Mouse (Mus musculus) CH12.LX (cell line): ENCODE data around the gene Ltv1. TPM values are rescaled to one million over a fixed set of nuclear protein-coding genes. Genes with fewer than 3 reads are reported as not detected.

ENCODE experiments used
- DNase-seq: peaks from one replicate; pipeline ENCODE4 v3.0.0-alpha.2; 2013; ENCODE audit errors: extremely low read depth
- H3K27ac ChIP-seq: 2 replicates; pipeline ENCODE4 v1.5.1; 2012; ENCODE audit warnings: low read depth, mild to moderate bottlenecking, control low read depth, moderate library complexity; ENCODE audit not compliant: insufficient read depth
- H3K27me3 ChIP-seq: replicated peaks from 2 replicates; pipeline ENCODE3; 2012; ENCODE audit warnings: inconsistent platforms
- H3K36me3 ChIP-seq, 2 experiments: replicated peaks in 1 of 2; 2 replicates each; pipeline versions ENCODE3 to v1.6.1; 2012; ENCODE audit warnings: inconsistent platforms in 1 of 2, low read length in 1 of 2, mild to moderate bottlenecking in 1 of 2, mixed read lengths in 1 of 2, moderate library complexity in 1 of 2; ENCODE audit not compliant: control insufficient read depth in 1 of 2, insufficient read depth in 1 of 2
- H3K4me1 ChIP-seq, 2 experiments: 2 replicates each; pipeline ENCODE4 v1.6.1; 2012; ENCODE audit warnings: inconsistent platforms in 1 of 2, moderate library complexity in 1 of 2; ENCODE audit not compliant: insufficient read depth in 2 of 2, control insufficient read depth in 1 of 2
- H3K4me2 ChIP-seq: 2 replicates; pipeline ENCODE4 v1.6.1; 2012; ENCODE audit warnings: low read depth, mild to moderate bottlenecking, control low read depth; ENCODE audit not compliant: poor library complexity, insufficient read depth, severe bottlenecking
- H3K4me3 ChIP-seq, 3 experiments: fragments of 150-350 bp in 1 of 3; sonication (generic) in 1 of 3; replicated peaks in 1 of 3; 2 replicates each; pipeline versions ENCODE3 to v1.5.1; 2011 to 2012; ENCODE audit warnings: low read depth in 2 of 3, low read length in 2 of 3, mild to moderate bottlenecking in 2 of 3, moderate library complexity in 2 of 3, control low read depth in 1 of 3, improper control_type of control experiment in 1 of 3, inconsistent platforms in 1 of 3, mixed read lengths in 1 of 3; ENCODE audit not compliant: poor library complexity in 1 of 3
- H3K79me2 ChIP-seq: replicated peaks from 2 replicates; pipeline ENCODE4 v1.6.1; 2012; ENCODE audit warnings: mild to moderate bottlenecking, moderate library complexity; ENCODE audit not compliant: control insufficient read depth, poor library complexity, insufficient read depth, severe bottlenecking; ENCODE audit errors: extremely low read depth
- H3K9ac ChIP-seq: 2 replicates; pipeline ENCODE4 v1.6.1; 2012; ENCODE audit warnings: low read depth, mild to moderate bottlenecking, control low read depth, moderate library complexity; ENCODE audit not compliant: insufficient read depth
- H3K9me3 ChIP-seq: replicated peaks from 2 replicates; pipeline ENCODE3; 2012; ENCODE audit warnings: low read length, inconsistent platforms, mixed read lengths
- BHLHE40 ChIP-seq: IDR thresholded peaks from 2 replicates; pipeline ENCODE4 v1.6.1; 2011; ENCODE audit warnings: mild to moderate bottlenecking, low read depth, low read length, improper control_type of control experiment
- CHD2 ChIP-seq: IDR thresholded peaks from 2 replicates; pipeline ENCODE4 v1.6.1; 2011; ENCODE audit warnings: low read length, improper control_type of control experiment
- CTCF ChIP-seq, 2 experiments: IDR thresholded peaks in 1 of 2; conservative IDR thresholded peaks in 1 of 2; 2 replicates each; pipeline ENCODE4 v1.5.1; 2011 to 2012; ENCODE audit warnings: low read depth in 2 of 2, low read length in 2 of 2, improper control_type of control experiment in 1 of 2, inconsistent platforms in 1 of 2, mild to moderate bottlenecking in 1 of 2, moderate library complexity in 1 of 2
- ELF1 ChIP-seq: IDR thresholded peaks from 2 replicates; pipeline ENCODE4 v1.6.1; 2014; ENCODE audit warnings: low read depth, mild to moderate bottlenecking, inconsistent platforms, low read length, improper control_type of control experiment
- EP300 ChIP-seq: IDR thresholded peaks from 2 replicates; pipeline ENCODE4 v1.6.1; 2011; ENCODE audit warnings: low read length, improper control_type of control experiment
- ETS1 ChIP-seq: conservative IDR thresholded peaks from 2 replicates; pipeline ENCODE4 v1.6.1; 2012; ENCODE audit warnings: low read depth, mild to moderate bottlenecking, inconsistent platforms, low read length, improper control_type of control experiment, moderate library complexity
- GABPA ChIP-seq: IDR thresholded peaks from 2 replicates; pipeline ENCODE4 v1.6.1; 2012; ENCODE audit warnings: low read depth, low read length, improper control_type of control experiment, inconsistent platforms; ENCODE audit not compliant: insufficient replicate concordance
- IRF4 ChIP-seq: IDR thresholded peaks from 2 replicates; pipeline ENCODE4 v1.6.1; 2014; ENCODE audit warnings: low read depth, mild to moderate bottlenecking, inconsistent platforms, low read length, improper control_type of control experiment
- JUN ChIP-seq: IDR thresholded peaks from 2 replicates; pipeline ENCODE4 v1.6.1; 2011; ENCODE audit warnings: low read depth, mild to moderate bottlenecking, low read length, improper control_type of control experiment, moderate library complexity; ENCODE audit not compliant: insufficient read depth
- JUND ChIP-seq: conservative IDR thresholded peaks from 2 replicates; pipeline ENCODE4 v1.6.1; 2011; ENCODE audit warnings: low read depth, low read length, improper control_type of control experiment
- MEF2A ChIP-seq: IDR thresholded peaks from 2 replicates; pipeline ENCODE4 v1.6.1; 2014; ENCODE audit warnings: low read depth, mild to moderate bottlenecking, inconsistent platforms, low read length, improper control_type of control experiment, borderline replicate concordance
- MYC ChIP-seq: IDR thresholded peaks from 2 replicates; pipeline ENCODE4 v1.6.1; 2011; ENCODE audit warnings: low read depth, mild to moderate bottlenecking, improper control_type of control experiment, low read length
- PAX5 ChIP-seq: IDR thresholded peaks from 2 replicates; pipeline ENCODE4 v1.6.1; 2012; ENCODE audit warnings: low read length, inconsistent platforms, mixed read lengths
- POLR2AphosphoS2 ChIP-seq: IDR thresholded peaks from 2 replicates; pipeline ENCODE4 v1.6.1; 2011; ENCODE audit warnings: low read depth, low read length, improper control_type of control experiment
- RAD21 ChIP-seq: IDR thresholded peaks from 2 replicates; pipeline ENCODE4 v1.6.1; 2011; ENCODE audit warnings: low read depth, mild to moderate bottlenecking, low read length, improper control_type of control experiment, moderate library complexity
- SIN3A ChIP-seq: IDR thresholded peaks from 2 replicates; pipeline ENCODE4 v1.6.1; 2012; ENCODE audit warnings: low read length, improper control_type of control experiment, inconsistent platforms
- TCF12 ChIP-seq: IDR thresholded peaks from 2 replicates; pipeline ENCODE4 v1.6.1; 2014; ENCODE audit warnings: low read depth, mild to moderate bottlenecking, inconsistent platforms, low read length, improper control_type of control experiment
- ZMIZ1 ChIP-seq: IDR thresholded peaks from 2 replicates; pipeline ENCODE4 v1.6.1; 2012; ENCODE audit warnings: low read depth, mild to moderate bottlenecking, inconsistent platforms, low read length, improper control_type of control experiment
- dilution Hi-C: fragments of 300-500 bp; cut with MboI; formaldehyde crosslinking; loops from 2 replicates; pipeline ENCODE4 v1.14.3; 2020; ENCODE audit warnings: low sequenced_read_pairs; ENCODE audit not compliant: extremely low pct_unique_long_range_greater_than_20kb, extremely low pct_ligation_motif_present
- in situ Hi-C: fragments of 300-500 bp; cut with MboI; formaldehyde crosslinking; loops from 3 replicates; pipeline ENCODE4 v1.14.3; 2019; ENCODE audit warnings: low sequenced_read_pairs, low pct_ligation_motif_present, low pct_unique_long_range_greater_than_20kb, mixed read lengths
- polyA plus RNA-seq: library from polyadenylated mRNA; unstranded; fragments of >175 nt; gene quantifications from 2 replicates; pipeline ENCODE4 v1.2.1, GENCODE M21; 2012; ENCODE audit warnings: low read depth; ENCODE audit not compliant: insufficient read length
- total RNA-seq, 2 experiments: library from RNA; depleted of rRNA; stranded (reverse); fragments of 300-350 nt in 1 of 2; fragments of >200 nt in 1 of 2; gene quantifications; 2 replicates each; pipeline ENCODE4 v1.2.3; 2012 to 2014

Gene Ltv1
- total and polyA plus RNA-seq, 3 experiments, result 32.1 to 93.4 (median 66.0) TPM

- Histone ChIP-seq H3K27me3 (no peaks in the 10 kb centered on the region), H3K9ac (0 out of 2 replicates have a peak overlapping the region, but pooled peaks have one; percentile 24), H3K4me3 (no peak overlapping the region), H3K27ac (peak overlapping the region; percentile 58), H3K9me3 (no peaks in the 10 kb centered on the region), H3K4me1 (peaks cover 11 to 38% of the 10 kb centered on the region in 2 experiments), H3K36me3 (peaks cover 57 to 82% of the 10 kb centered on the region in 2 experiments), H3K4me2 (peak overlapping the region; percentile 34), H3K79me2 (peaks cover 4% of the 10 kb centered on the region; the same call in 1 of the 2 replicates)
- peak; percentile 60 for DNase-seq
- dilution Hi-C loops, result no loop called here
- in situ Hi-C loops, result no loop called here
- TF ChIP-seq SIN3A (no peak; the same call in 1 of the 2 replicates), MYC (peak; percentile 80), ELF1 (peak; percentile 51), IRF4 (peak; percentile 93), PAX5 (no peak), MEF2A (peak; percentile 56; the same call in 1 of the 2 replicates), JUN (peak; percentile 83), CHD2 (peak; percentile 70), TCF12 (0 out of 2 replicates have a peak, but pooled peaks have one; percentile 32), ZMIZ1 (no peak), ETS1 (peak; percentile 66; the same call in 1 of the 2 replicates), EP300 (peak; percentile 98), JUND (peak; percentile 75), BHLHE40 (peak; percentile 41; the same call in 1 of the 2 replicates), CTCF (conservative IDR thresholded peaks at IDR 0.05 in 1 of 2, IDR thresholded peaks at IDR 0.05 in 1 of 2; ENCODE audit: low read depth in 2 of 2, low read length in 2 of 2) (no peak)
Observed at GRCm38 (mm10) chr10:13184170-13184766, 8.7 kb downstream of the Ltv1 start.

GRCm38 (mm10) chr10:13180211-13180610 lies 12.8 kb downstream of the Ltv1 start:
- no peaks in the 10 kb centered on the region for H3K27me3 ChIP-seq
- H3K27ac ChIP-seq, result no peak overlapping the region
- in situ Hi-C loops, result no loop called here
- no peaks in the 10 kb centered on the region for H3K9me3 ChIP-seq
- DNase-seq, result no peak
- no peak overlapping the region for H3K4me2 ChIP-seq
- H3K4me3 ChIP-seq, result no peak overlapping the region
- H3K36me3 ChIP-seq, result peaks cover 63 to 90% of the 10 kb centered on the region in 2 experiments
- no peak for TF ChIP-seq SIN3A
- TF ChIP-seq ZMIZ1, result no peak
- TF ChIP-seq GABPA, result no peak
- TF ChIP-seq ELF1, result no peak
- TF ChIP-seq RAD21, result no peak
- no peak for TF ChIP-seq POLR2AphosphoS2
- TF ChIP-seq, all 38 proteins: peak for 0
- dilution Hi-C loops, result no loop called here
- H3K9ac ChIP-seq, result no peak overlapping the region
- H3K4me1 ChIP-seq, result peaks cover 7 to 20% of the 10 kb centered on the region in 2 experiments
- H3K79me2 ChIP-seq, result no peaks in the 10 kb centered on the region
